Mouse (Mus musculus) testis, adult 2 months (tissue): ENCODE measurements around the gene Gtf2ird1. TPM values are rescaled to one million over a fixed set of nuclear protein-coding genes. Genes with fewer than 3 reads are reported as not detected.

Source experiments
- H3K27ac ChIP-seq: fragments of 200-500 bp; 2 replicates; pipeline ENCODE4 v1.5.1; 2012; ENCODE audit warnings: low read depth, low read length; ENCODE audit not compliant: control insufficient read depth, insufficient read depth
- H3K27me3 ChIP-seq: fragments of 200-500 bp; 2 replicates; pipeline ENCODE4 v1.6.1; 2012; ENCODE audit warnings: mild to moderate bottlenecking, low read length, moderate library complexity; ENCODE audit not compliant: control insufficient read depth, insufficient read depth
- H3K36me3 ChIP-seq: fragments of 200-500 bp; 2 replicates; pipeline ENCODE4 v1.6.1; 2012; ENCODE audit warnings: mild to moderate bottlenecking, low read length; ENCODE audit not compliant: control insufficient read depth, insufficient read depth
- H3K4me1 ChIP-seq: fragments of 200-500 bp; 2 replicates; pipeline ENCODE4 v1.6.1; 2012; ENCODE audit warnings: low read length; ENCODE audit not compliant: control insufficient read depth, insufficient read depth
- H3K4me3 ChIP-seq: fragments of 200-500 bp; 2 replicates; pipeline ENCODE4 v1.5.1; 2012; ENCODE audit warnings: low read depth, mild to moderate bottlenecking, low read length, moderate library complexity, mixed read lengths; ENCODE audit not compliant: control insufficient read depth
- CTCF ChIP-seq: fragments of 200-500 bp; IDR thresholded peaks from 2 replicates; pipeline ENCODE4 v1.5.1; 2012; ENCODE audit warnings: low read depth, mild to moderate bottlenecking, inconsistent platforms, low read length, moderate library complexity; ENCODE audit not compliant: control insufficient read depth, insufficient read depth, insufficient replicate concordance
- POLR2A ChIP-seq: fragments of 200-500 bp; IDR thresholded peaks from 2 replicates; pipeline ENCODE4 v1.6.1; 2012; ENCODE audit warnings: low read depth, mild to moderate bottlenecking, inconsistent platforms, low read length, moderate library complexity; ENCODE audit not compliant: control insufficient read depth
- polyA plus RNA-seq: library from polyadenylated mRNA; depleted of rRNA; stranded (reverse); fragments of >200 nt; gene quantifications from 2 replicates; pipeline ENCODE4 v1.2.3, GENCODE M21; 2012

The Gtf2ird1 gene
- polyA plus RNA-seq, 1 experiment = 29.1 TPM

DNA sequence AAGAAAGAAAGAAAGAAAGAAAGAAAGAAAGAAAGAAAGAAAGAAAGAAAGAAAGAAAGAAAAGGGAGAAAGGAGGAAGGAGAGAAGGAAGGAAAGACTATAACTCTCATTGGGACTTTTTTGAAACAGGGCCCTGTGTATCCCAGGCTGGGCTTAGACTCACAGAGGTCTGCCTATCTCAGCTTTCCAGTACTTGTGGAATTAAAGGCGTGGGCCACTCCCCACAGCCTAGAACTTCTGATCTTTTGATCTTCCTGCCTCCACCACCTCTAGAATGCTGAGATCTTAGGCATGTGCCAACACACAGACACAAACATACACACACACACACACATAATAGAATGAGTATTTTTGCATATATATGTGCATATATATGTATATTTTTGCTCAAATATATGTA lies 8.7 kb upstream of the Gtf2ird1 start:
- no peaks in the 10 kb centered on the region for H3K27me3 ChIP-seq
- no peak overlapping the region for H3K27ac ChIP-seq
- no peaks in the 10 kb centered on the region for H3K36me3 ChIP-seq
- TF ChIP-seq CTCF (no peak), POLR2A (no peak)
- H3K4me3 ChIP-seq = no peak overlapping the region
- peaks cover 3% of the 10 kb centered on the region; the same call in 1 of the 2 replicates for H3K4me1 ChIP-seq

- H3K4me3 ChIP-seq = no peak overlapping the region
- H3K4me1 ChIP-seq = peaks cover 3% of the 10 kb centered on the region; the same call in 1 of the 2 replicates
- no peak for TF ChIP-seq POLR2A
- no peak for TF ChIP-seq CTCF
- no peaks in the 10 kb centered on the region for H3K27me3 ChIP-seq
- H3K36me3 ChIP-seq = no peaks in the 10 kb centered on the region
- H3K27ac ChIP-seq = no peak overlapping the region
Observed at GRCm38 (mm10) chr5:134464225-134464624, 7.7 kb upstream of the Gtf2ird1 start.

DNA sequence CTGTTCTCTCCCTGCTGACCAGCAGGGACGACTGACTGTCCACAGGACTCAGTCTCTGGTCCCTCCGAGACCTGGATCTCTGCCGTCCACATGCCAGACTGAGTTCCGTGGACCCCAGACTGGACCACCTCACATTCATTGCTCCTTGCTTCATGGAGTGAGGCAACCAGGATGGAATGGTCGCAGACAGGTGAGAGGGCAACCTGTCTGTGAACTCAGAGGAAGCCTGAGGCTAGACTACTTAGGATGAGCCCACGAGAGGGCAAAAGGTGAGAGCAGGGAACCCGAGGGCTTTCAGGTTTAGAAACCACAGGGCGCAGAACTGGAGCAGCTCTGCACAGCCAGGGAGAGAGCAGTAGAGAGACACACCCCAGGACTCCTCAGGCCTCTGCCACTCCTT lies 6.2 kb upstream of the Gtf2ird1 start:
- Histone ChIP-seq H3K4me1 (peaks cover 3% of the 10 kb centered on the region; the same call in 1 of the 2 replicates), H3K4me3 (no peak overlapping the region), H3K27ac (no peak overlapping the region), H3K27me3 (no peaks in the 10 kb centered on the region), H3K36me3 (no peaks in the 10 kb centered on the region)
- TF ChIP-seq CTCF (no peak), POLR2A (no peak)

GRCm38 (mm10) chr5:134462316-134462715 lies 5.8 kb upstream of the Gtf2ird1 start:
- Histone ChIP-seq H3K36me3 (no peaks in the 10 kb centered on the region), H3K4me1 (peaks cover 3% of the 10 kb centered on the region; the same call in 1 of the 2 replicates), H3K27ac (no peak overlapping the region), H3K4me3 (no peak overlapping the region), H3K27me3 (no peaks in the 10 kb centered on the region)
- TF ChIP-seq POLR2A (no peak), CTCF (no peak)

GRCm38 (mm10) chr5:134460546-134460945 lies 4.0 kb upstream of the Gtf2ird1 start:
- Histone ChIP-seq H3K36me3 (no peaks in the 10 kb centered on the region), H3K4me1 (peaks cover 11% of the 10 kb centered on the region), H3K4me3 (no peak overlapping the region), H3K27ac (no peak overlapping the region), H3K27me3 (no peaks in the 10 kb centered on the region)
- TF ChIP-seq POLR2A = no peak
- no peak for TF ChIP-seq CTCF

GRCm38 (mm10) chr5:134459096-134459495 lies 2.6 kb upstream of the Gtf2ird1 start:
- Histone ChIP-seq H3K27ac (no peak overlapping the region), H3K27me3 (no peaks in the 10 kb centered on the region), H3K4me1 (peaks cover 25% of the 10 kb centered on the region), H3K4me3 (no peak overlapping the region), H3K36me3 (no peaks in the 10 kb centered on the region)
- TF ChIP-seq POLR2A = no peak
- no peak for TF ChIP-seq CTCF

DNA sequence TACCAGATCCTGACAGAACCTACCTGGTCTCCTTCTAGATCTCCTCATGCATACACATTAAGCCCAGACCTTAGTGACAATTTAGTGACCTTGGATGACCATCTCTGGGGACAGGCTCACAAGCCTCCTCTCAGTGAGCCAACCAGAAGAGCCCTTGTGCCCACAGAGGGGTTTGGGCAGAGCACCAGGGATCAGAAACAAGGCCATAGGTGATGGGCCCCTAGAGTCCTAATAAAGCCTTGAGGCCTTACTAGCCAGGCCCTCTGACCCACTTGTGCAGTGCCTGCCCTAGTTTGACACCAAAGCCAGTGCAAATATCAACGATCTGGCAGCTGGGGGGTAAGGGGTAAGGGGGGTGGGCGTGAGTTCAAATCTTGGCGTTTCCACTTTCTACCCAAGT lies 1.9 kb upstream of the Gtf2ird1 start:
- H3K27me3 ChIP-seq = no peaks in the 10 kb centered on the region
- H3K27ac ChIP-seq = no peak overlapping the region
- peaks cover 25% of the 10 kb centered on the region for H3K4me1 ChIP-seq
- TF ChIP-seq POLR2A = no peak
- TF ChIP-seq CTCF = no peak
- no peak overlapping the region for H3K4me3 ChIP-seq
- H3K36me3 ChIP-seq = no peaks in the 10 kb centered on the region

DNA sequence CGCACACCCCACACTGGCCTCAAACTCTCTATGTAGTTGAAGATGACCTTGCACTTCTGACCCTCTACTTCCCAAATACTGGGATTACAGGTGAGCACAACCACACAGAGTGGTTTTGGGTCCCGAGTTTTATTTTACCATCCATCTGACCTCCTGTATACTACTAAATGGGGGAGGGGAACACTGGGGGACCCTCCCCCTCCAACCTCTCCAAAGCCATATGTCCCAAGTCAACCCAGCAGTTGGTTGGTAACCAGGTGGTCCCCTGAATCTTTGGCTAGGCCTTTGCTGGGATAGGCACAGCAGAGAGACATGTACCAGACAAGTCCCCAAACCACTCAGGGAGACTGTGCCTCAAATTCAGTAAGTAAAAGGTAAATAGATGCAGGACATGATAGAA lies 855 bp upstream of the Gtf2ird1 start:
- no peak for TF ChIP-seq CTCF
- no peak for TF ChIP-seq POLR2A
- Histone ChIP-seq H3K36me3 (no peaks in the 10 kb centered on the region), H3K4me3 (no peak overlapping the region), H3K27ac (no peak overlapping the region), H3K4me1 (peaks cover 25% of the 10 kb centered on the region), H3K27me3 (no peaks in the 10 kb centered on the region)
